Mouse (Mus musculus) limb, embryonic 13.5 days (tissue): ENCODE results near the gene Tbc1d7. TPM values are rescaled to one million over a fixed set of nuclear protein-coding genes. Genes with fewer than 3 reads are reported as not detected.

Source experiments
- ATAC-seq: fragments of 200-750 bp; cut with Nextera tagmentation; 2 replicates; pipeline ENCODE4 v1.8.0; 2017; ENCODE audit warnings: low read depth, moderate number of reproducible peaks, moderate TSS enrichment; ENCODE audit not compliant: low FRiP score
- H3K27ac ChIP-seq: fragments of 300-500 bp; sonication (generic); 2 replicates; pipeline ENCODE4 v1.5.1; 2015; ENCODE audit warnings: inconsistent platforms, mild to moderate bottlenecking, moderate library complexity
- H3K27me3 ChIP-seq: fragments of 300-500 bp; sonication (generic); 2 replicates; pipeline ENCODE4 v1.6.1; 2015; ENCODE audit warnings: mild to moderate bottlenecking, inconsistent platforms
- H3K36me3 ChIP-seq: fragments of 300-500 bp; sonication (generic); 2 replicates; pipeline ENCODE4 v1.6.1; 2015; ENCODE audit warnings: inconsistent platforms, mild to moderate bottlenecking, moderate library complexity
- H3K4me1 ChIP-seq: fragments of 300-500 bp; sonication (generic); 2 replicates; pipeline ENCODE4 v1.6.1; 2015; ENCODE audit warnings: inconsistent platforms
- H3K4me2 ChIP-seq: fragments of 300-500 bp; sonication (generic); replicated peaks from 2 replicates; pipeline ENCODE4 v1.6.1; 2015; ENCODE audit warnings: inconsistent platforms, mild to moderate bottlenecking, moderate library complexity
- H3K4me3 ChIP-seq: fragments of 300-500 bp; sonication (generic); 2 replicates; pipeline ENCODE4 v1.5.1; 2015; ENCODE audit warnings: moderate library complexity, mild to moderate bottlenecking, inconsistent platforms
- H3K9ac ChIP-seq: fragments of 300-500 bp; sonication (generic); 2 replicates; pipeline ENCODE4 v1.6.1; 2015; ENCODE audit warnings: mild to moderate bottlenecking, inconsistent platforms
- H3K9me3 ChIP-seq: fragments of 300-500 bp; sonication (generic); 2 replicates; pipeline ENCODE4 v1.6.1; 2016; ENCODE audit warnings: inconsistent platforms
- WGBS: fragments of 180-500 bp; shearing (Covaris S2); methylation state at CpG from one replicate; pipeline ENCODE4 v1.1.7; 2015; 5-methylcytosine and 5-hydroxymethylcytosine counted together
- polyA plus RNA-seq: library from polyadenylated mRNA; unstranded; fragments of >200 nt; fragmentation: Nextera tagmentation; extraction: Ambion mirVana; gene quantifications from 2 replicates; pipeline ENCODE4 v1.2.1, GENCODE M21; 2015

Gene Tbc1d7
- polyA plus RNA-seq, 1 experiment from 2014 or later = 59.0 TPM

DNA sequence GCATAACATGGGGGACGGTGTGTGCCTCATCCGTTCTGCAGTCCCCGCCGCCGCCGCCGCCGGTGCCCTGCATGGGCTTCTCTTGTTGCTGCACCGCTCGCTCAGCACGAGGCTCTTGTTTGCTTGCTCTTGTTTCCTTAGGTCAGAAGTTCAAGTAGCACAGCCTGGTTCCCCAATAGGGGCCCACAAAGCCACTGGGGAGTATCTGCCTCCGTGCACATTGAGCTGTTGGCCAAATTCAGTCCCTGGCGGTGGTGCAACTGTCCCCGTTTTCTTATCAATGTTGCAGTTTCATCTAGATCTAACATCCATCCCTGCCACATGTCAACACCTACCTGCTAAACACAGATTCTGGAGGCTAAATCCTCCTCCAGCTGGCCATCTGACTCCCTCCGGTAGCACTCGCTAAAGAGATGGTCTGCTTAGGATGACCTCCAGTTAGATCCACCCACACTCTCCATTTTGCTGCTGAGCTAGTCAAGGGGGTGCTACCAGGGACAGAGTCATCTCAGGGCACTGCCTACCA, 37.7 kb upstream of the Tbc1d7 start:
- no peak overlapping the region for H3K4me3 ChIP-seq
- no peak overlapping the region for H3K4me2 ChIP-seq
- H3K27me3 ChIP-seq = no peaks in the 10 kb centered on the region
- no peak for ATAC-seq
- H3K27ac ChIP-seq = no peak overlapping the region
- no peaks in the 10 kb centered on the region for H3K36me3 ChIP-seq
- peaks cover 34% of the 10 kb centered on the region for H3K4me1 ChIP-seq
- H3K9me3 ChIP-seq = no peaks in the 10 kb centered on the region
- WGBS = 57% methylated on average over 16 of the region's 16 CpGs
- no peak overlapping the region for H3K9ac ChIP-seq

DNA sequence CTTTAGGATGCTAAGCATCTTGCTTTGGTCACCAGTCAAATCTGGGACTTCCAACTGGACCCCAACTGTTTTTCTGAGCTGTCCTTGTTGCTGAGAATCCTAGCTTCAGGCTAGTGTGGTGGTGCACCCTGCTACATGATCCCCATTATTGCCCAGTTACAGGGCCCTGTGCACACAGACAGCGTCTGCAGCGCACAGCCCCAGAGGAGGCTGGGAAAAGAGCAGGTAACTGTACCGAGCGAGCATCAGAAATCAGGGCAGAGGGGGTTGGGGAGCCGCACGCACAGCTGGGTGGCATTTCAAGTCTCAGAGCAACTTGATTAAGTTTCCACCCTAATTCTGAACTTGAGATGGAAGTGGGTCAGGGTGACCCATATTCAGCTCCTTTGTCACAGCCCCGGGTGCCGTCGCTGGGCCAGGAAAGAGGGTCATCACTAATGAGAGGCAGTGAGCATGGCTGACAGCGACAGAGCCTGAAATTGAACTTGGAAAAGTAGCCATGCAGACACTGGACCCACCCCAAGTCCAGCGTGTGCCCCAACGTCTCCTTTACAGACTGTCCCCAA, 34.9 kb upstream of the Tbc1d7 start:
- H3K9me3 ChIP-seq = no peaks in the 10 kb centered on the region
- H3K36me3 ChIP-seq = no peaks in the 10 kb centered on the region
- no peak for ATAC-seq
- WGBS = 77% methylated on average over 12 of the region's 12 CpGs
- H3K4me1 ChIP-seq = peaks cover 21% of the 10 kb centered on the region
- H3K27ac ChIP-seq = no peak overlapping the region
- H3K9ac ChIP-seq = no peak overlapping the region
- H3K27me3 ChIP-seq = no peaks in the 10 kb centered on the region
- no peak overlapping the region for H3K4me2 ChIP-seq
- no peak overlapping the region for H3K4me3 ChIP-seq

DNA sequence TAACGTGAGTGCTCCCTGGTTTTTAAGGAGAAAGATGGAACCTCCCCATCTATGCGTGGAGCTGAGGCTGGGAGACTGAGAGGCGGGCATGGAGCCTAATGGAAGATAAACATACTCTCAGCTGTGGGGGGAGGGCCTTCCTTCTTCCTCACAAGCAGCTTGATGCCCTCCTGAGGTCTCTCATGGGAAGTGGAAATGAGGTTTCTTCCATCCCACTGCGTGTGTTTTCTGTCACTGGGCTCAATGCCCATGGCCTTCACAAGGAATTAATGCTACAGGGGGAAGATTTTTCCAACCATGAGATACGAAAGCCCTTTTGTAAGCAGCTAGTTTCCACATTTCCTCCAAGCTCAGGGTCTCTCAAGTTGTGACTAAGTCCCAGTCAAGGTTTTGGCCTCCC, 32.3 kb upstream of the Tbc1d7 start:
- Histone ChIP-seq H3K4me1 (0 out of 2 replicates have a peak, but pooled peaks cover 3% of the 10 kb centered on the region), H3K9me3 (no peaks in the 10 kb centered on the region), H3K27ac (no peak overlapping the region), H3K4me2 (no peak overlapping the region), H3K9ac (no peak overlapping the region), H3K4me3 (no peak overlapping the region), H3K27me3 (0 out of 2 replicates have a peak, but pooled peaks cover 3% of the 10 kb centered on the region), H3K36me3 (no peaks in the 10 kb centered on the region; the same call in 1 of the 2 replicates)
- WGBS = 64% methylated on average over 5 of the region's 5 CpGs
- no peak for ATAC-seq

DNA sequence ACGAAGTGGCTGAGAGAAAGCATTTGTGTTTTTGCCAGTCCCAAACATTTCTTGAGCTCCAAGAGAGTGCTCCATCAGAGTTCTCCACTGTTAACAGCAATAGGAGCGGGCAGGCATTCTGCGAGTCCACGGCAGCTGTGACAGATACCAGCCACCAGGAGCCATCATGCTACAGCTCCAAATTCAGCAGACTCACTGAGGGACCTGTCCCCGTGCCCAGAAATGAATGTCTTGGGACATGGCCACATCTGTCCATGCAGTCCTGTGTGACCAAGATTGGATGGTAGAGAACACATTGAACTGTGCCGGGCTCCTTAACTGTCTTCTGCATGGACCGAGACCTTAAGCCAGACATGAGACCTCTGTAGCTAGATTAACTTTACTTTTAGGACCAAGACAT, 31.9 kb upstream of the Tbc1d7 start:
- H3K36me3 ChIP-seq = no peaks in the 10 kb centered on the region; the same call in 1 of the 2 replicates
- H3K9me3 ChIP-seq = no peaks in the 10 kb centered on the region
- no peak overlapping the region for H3K4me2 ChIP-seq
- ATAC-seq = no peak
- WGBS = 82% methylated on average over 7 of the region's 7 CpGs
- H3K27ac ChIP-seq = no peak overlapping the region
- H3K4me1 ChIP-seq = 0 out of 2 replicates have a peak, but pooled peaks cover 3% of the 10 kb centered on the region
- H3K4me3 ChIP-seq = no peak overlapping the region
- no peak overlapping the region for H3K9ac ChIP-seq
- H3K27me3 ChIP-seq = 0 out of 2 replicates have a peak, but pooled peaks cover 3% of the 10 kb centered on the region

DNA sequence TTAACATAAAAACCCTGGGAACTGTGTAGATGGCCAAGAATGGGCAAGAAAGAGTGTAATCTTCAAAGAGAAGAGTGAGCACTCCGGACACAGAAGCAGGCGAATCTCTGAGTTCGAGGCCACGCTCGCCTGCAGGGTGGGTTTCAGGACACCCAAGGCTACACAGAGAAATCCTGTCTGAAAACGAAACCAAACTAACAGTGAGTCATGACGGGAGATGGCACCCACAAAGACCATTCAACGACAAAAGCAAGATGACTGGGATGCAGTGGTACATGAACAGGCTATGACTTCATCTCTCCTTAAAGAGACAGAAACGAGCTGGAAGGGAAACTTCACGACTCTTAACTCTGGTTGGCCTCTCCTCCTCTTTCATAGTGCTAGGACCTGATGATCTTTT, 31.1 kb upstream of the Tbc1d7 start:
- Histone ChIP-seq H3K4me1 (0 out of 2 replicates have a peak, but pooled peaks cover 3% of the 10 kb centered on the region), H3K4me2 (no peak overlapping the region), H3K4me3 (no peak overlapping the region), H3K36me3 (no peaks in the 10 kb centered on the region; the same call in 1 of the 2 replicates), H3K9me3 (no peaks in the 10 kb centered on the region), H3K9ac (no peak overlapping the region), H3K27me3 (0 out of 2 replicates have a peak, but pooled peaks cover 3% of the 10 kb centered on the region), H3K27ac (no peak overlapping the region)
- ATAC-seq = no peak
- WGBS = 82% methylated on average over 10 of the region's 10 CpGs

DNA sequence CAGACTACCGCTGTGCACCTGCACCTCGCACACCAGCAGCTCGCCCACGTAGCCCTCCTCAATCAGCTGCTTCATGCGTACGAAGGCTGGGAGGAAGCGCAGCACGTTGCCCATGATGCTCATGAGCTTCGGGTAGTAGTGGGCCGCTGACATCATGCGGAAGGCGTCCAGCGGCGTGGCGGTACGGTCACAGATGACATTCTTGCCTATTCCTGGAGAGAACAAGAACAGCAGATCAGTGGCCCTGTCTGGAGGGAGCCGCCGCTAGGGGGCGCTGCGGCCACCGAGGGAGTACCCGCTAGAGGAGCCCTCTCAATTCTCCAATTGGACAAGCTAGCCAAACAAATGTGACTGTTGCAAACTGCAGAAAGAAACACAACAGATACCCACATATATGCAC, 29.7 kb upstream of the Tbc1d7 start:
- Histone ChIP-seq H3K36me3 (no peaks in the 10 kb centered on the region; the same call in 1 of the 2 replicates), H3K27me3 (0 out of 2 replicates have a peak, but pooled peaks cover 3% of the 10 kb centered on the region), H3K4me1 (0 out of 2 replicates have a peak, but pooled peaks cover under 1% of the 10 kb centered on the region), H3K4me3 (no peak overlapping the region), H3K4me2 (no peak overlapping the region), H3K27ac (no peak overlapping the region), H3K9ac (no peak overlapping the region), H3K9me3 (no peaks in the 10 kb centered on the region)
- 43% methylated on average over 22 of the region's 22 CpGs for WGBS
- ATAC-seq = no peak

DNA sequence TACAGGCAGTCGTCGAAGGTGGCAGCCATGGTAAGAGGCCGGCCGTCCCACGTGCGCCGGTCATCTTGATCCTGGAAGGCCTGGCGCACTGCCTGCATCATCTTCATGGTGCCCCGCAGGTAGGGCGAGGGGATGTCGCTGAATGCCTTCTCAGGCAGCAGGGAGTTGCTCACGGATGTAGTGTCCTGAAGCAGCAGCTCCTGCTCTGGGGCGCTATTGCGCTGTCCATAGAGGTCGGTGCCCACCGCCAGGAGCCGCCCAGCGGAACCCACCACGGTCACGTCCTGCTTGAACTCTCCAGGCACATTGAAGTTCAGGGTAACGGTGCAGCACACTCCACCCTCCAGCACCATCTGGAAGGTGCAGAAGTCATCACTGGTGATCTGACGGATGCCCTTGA, 29.2 kb upstream of the Tbc1d7 start:
- Histone ChIP-seq H3K4me2 (no peak overlapping the region), H3K27ac (no peak overlapping the region), H3K9ac (no peak overlapping the region), H3K27me3 (0 out of 2 replicates have a peak, but pooled peaks cover 3% of the 10 kb centered on the region), H3K4me3 (no peak overlapping the region), H3K36me3 (no peaks in the 10 kb centered on the region; the same call in 1 of the 2 replicates), H3K4me1 (no peaks in the 10 kb centered on the region), H3K9me3 (no peaks in the 10 kb centered on the region)
- ATAC-seq = no peak
- WGBS = 74% methylated on average over 22 of the region's 22 CpGs

DNA sequence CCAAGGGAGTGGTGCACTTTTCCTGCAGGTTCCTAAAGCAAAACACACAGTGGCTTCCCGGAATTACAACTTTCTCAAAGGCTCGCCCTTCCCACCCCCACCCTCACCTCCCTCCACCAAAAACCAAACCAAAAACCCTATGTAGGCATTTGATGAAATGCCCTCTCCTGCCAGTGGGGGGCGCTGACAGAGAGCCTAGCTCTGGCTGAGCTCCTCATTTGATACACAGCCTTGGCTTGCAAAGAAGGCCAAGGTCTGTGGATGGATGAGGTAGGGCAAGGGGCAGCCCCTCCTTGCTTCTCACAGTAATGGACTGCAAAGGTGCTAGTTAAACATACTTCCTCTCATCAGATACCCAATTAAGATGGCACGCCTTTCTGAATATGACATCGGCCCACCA, 28.4 kb upstream of the Tbc1d7 start:
- 66% methylated on average over 5 of the region's 5 CpGs for WGBS
- Histone ChIP-seq H3K9ac (no peak overlapping the region), H3K9me3 (no peaks in the 10 kb centered on the region)

DNA sequence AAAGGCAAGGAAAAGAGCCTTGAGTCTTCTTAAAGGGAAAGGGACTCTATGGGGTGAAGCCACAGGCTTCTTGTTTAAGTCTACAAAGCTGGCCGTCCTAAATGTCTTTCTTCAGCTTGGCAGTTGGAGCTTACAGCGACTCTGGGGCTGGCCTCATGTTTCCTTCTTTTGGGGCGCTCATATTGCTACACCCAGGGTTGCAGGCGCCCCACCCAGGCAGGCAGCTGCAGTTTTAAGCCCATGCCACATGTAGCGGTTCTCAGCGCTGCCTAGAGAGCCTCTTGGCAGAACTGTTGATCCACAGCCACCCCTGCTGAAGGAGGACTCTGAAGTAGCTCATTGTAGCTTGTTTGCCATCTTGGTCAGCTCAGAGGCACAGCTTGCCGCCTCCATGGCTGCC, 28.0 kb upstream of the Tbc1d7 start:
- H3K4me1 ChIP-seq = no peaks in the 10 kb centered on the region
- no peak for ATAC-seq
- no peaks in the 10 kb centered on the region for H3K9me3 ChIP-seq
- no peaks in the 10 kb centered on the region; the same call in 1 of the 2 replicates for H3K36me3 ChIP-seq
- no peak overlapping the region for H3K4me3 ChIP-seq
- 82% methylated on average over 7 of the region's 7 CpGs for WGBS
- no peak overlapping the region for H3K9ac ChIP-seq
- no peak overlapping the region for H3K4me2 ChIP-seq
- 0 out of 2 replicates have a peak, but pooled peaks cover 3% of the 10 kb centered on the region for H3K27me3 ChIP-seq
- H3K27ac ChIP-seq = no peak overlapping the region

More for the DNA sequence above, 28.4 kb upstream of the Tbc1d7 start:
- Histone ChIP-seq H3K27ac (no peak overlapping the region), H3K4me1 (no peaks in the 10 kb centered on the region), H3K36me3 (no peaks in the 10 kb centered on the region; the same call in 1 of the 2 replicates), H3K4me3 (no peak overlapping the region), H3K4me2 (no peak overlapping the region), H3K27me3 (0 out of 2 replicates have a peak, but pooled peaks cover 3% of the 10 kb centered on the region)
- ATAC-seq = no peak

DNA sequence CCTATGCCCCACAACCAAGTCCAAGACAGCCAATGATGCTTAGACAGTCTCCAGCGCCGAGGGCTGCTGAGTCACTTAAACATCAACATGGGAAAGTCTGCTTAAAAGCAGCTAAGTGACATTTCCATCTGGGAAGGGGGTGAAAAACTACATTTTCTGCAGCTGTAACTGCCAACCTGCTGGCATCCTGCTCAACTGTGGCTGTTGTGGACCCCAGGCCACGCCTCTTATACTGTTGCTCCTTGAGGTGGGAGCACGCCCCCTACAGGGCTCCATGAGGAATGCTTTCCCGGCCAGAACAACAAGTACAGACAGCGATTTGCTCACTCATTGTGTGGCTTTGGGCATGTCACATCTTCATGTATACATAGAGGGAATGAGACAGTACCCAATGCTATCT, 25.9 kb upstream of the Tbc1d7 start:
- Histone ChIP-seq H3K9me3 (no peaks in the 10 kb centered on the region), H3K36me3 (no peaks in the 10 kb centered on the region; the same call in 1 of the 2 replicates), H3K9ac (no peak overlapping the region), H3K27ac (no peak overlapping the region), H3K4me3 (no peak overlapping the region), H3K4me1 (no peaks in the 10 kb centered on the region; the same call in 1 of the 2 replicates), H3K4me2 (no peak overlapping the region), H3K27me3 (0 out of 2 replicates have a peak, but pooled peaks cover 3% of the 10 kb centered on the region)
- no peak for ATAC-seq
- WGBS = 59% methylated on average over 6 of the region's 6 CpGs

DNA sequence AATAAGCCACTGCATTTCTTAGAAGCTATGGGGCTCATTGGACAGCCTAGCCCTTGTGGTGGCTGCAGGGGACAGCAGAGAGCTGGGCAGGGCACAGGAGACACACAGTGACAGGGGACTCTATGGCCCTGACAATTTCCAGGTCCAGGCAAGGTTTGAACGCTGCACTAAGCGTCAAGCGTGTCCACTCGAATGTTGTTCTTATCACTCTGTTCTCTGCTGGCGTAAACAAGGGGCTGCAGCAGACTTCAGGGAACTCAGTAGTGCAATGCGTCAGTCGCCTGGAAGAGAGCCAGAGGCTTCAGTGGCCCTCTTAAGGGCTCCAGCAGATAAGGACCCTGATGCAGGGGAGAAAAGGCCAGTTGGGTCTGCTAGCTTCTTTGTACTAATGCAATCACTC, 24.7 kb upstream of the Tbc1d7 start:
- H3K27me3 ChIP-seq = 0 out of 2 replicates have a peak, but pooled peaks cover 3% of the 10 kb centered on the region
- no peak overlapping the region for H3K4me3 ChIP-seq
- no peaks in the 10 kb centered on the region for H3K9me3 ChIP-seq
- no peak for ATAC-seq
- H3K36me3 ChIP-seq = no peaks in the 10 kb centered on the region; the same call in 1 of the 2 replicates
- H3K4me1 ChIP-seq = peaks cover 10% of the 10 kb centered on the region
- no peak overlapping the region for H3K9ac ChIP-seq
- H3K27ac ChIP-seq = no peak overlapping the region
- WGBS = 29% methylated on average over 7 of the region's 7 CpGs
- no peak overlapping the region for H3K4me2 ChIP-seq

DNA sequence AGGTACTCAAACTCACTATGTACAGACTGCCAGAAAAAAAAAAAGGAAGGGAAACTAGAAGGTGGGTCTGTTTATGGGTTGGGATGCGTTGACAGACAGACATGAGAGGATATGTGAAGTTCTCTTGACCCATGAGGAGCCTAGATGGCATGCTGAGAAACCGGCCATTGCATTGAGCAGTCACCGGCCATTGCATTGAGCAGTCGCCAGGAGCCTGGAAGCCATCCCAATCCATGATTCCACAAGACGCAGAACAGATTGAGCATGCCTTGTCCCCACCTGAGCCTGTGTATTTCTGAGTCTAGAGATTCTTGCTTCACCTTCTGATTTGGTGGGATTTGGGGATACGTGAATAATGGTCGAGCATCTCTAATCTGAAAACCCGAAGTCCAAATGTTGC, 22.6 kb upstream of the Tbc1d7 start:
- H3K4me1 ChIP-seq = peaks cover 10% of the 10 kb centered on the region
- H3K9me3 ChIP-seq = no peaks in the 10 kb centered on the region
- no peak overlapping the region for H3K4me2 ChIP-seq
- no peak overlapping the region for H3K9ac ChIP-seq
- no peaks in the 10 kb centered on the region for H3K36me3 ChIP-seq
- H3K4me3 ChIP-seq = no peak overlapping the region
- no peaks in the 10 kb centered on the region for H3K27me3 ChIP-seq
- no peak overlapping the region for H3K27ac ChIP-seq
- ATAC-seq = no peak
- 94% methylated on average over 8 of the region's 8 CpGs for WGBS
